26 mouse cellular contexts compared by ENCODE assay signal in genomic region chr11:3578050-3578725, GRCm38 (mm10). TPM values are rescaled to one million over a fixed set of nuclear protein-coding genes. Genes with fewer than 3 reads are reported as not detected.
DNase-seq lines count a peak whose midpoint lies in the region; ATAC-seq and TF ChIP-seq lines count a peak whose summit lies in the region.
"Had no signal": no experiment of that assay in that cellular context is flagged by ENCODE, and none has a peak within 500 bp of the region (broad histone marks: within the 10 kb centered on the region; RNA-seq: fewer than 3 reads in every experiment).

No protein-coding gene starts in this region.

- no peaks in the 10 kb centered on the region for H3K79me2 ChIP-seq in liver, adult 2 months (ENCODE audit: control insufficient read depth, insufficient read depth, low read length)

- H3K4me2 ChIP-seq in lung, embryonic 14.5 days, result no peak overlapping the region
- H3K4me2 ChIP-seq: embryonic facial prominence, embryonic 12.5 days; forebrain, embryonic 13.5 days; forebrain, embryonic 15.5 days had no signal

- H3K36me3 ChIP-seq in liver, adult 2 months (ENCODE audit: control insufficient read depth, insufficient read depth, low read length), result no peaks in the 10 kb centered on the region
- H3K36me3 ChIP-seq in lung, embryonic 14.5 days (ENCODE audit: insufficient read depth), result no peaks in the 10 kb centered on the region
- H3K36me3 ChIP-seq: embryonic facial prominence, embryonic 10.5 days; embryonic facial prominence, embryonic 12.5 days; forebrain, embryonic 15.5 days; G1E had no signal

- 80% methylated on average over 10 of the region's 10 CpGs for WGBS in liver, adult 2 months
- WGBS in lung, embryonic 14.5 days, result 71% methylated on average over 10 of the region's 10 CpGs

- TF ChIP-seq POLR2A in liver, adult 2 months (IDR thresholded peaks at IDR 0.05; ENCODE audit: extremely low read depth, insufficient read depth, low read length), result no peak

- ATAC-seq in lung, embryonic 14.5 days (ENCODE audit: insufficient read depth), result no peak
- ATAC-seq: activated CD4-positive, CD25-positive, alpha-beta regulatory T cell, adult 4 months; CD4-positive, CD25-positive, alpha-beta regulatory T cell, adult 4 months; forebrain, embryonic 13.5 days; forebrain, embryonic 15.5 days; Patski had no signal

- no peak for TF ChIP-seq CTCF in liver, adult 2 months (IDR thresholded peaks at IDR 0.05; ENCODE audit: low read depth, low read length)
- no peak for TF ChIP-seq CTCF in lung, embryonic 14.5 days (IDR thresholded peaks at IDR 0.05; ENCODE audit: low read depth)

- H3K9me3 ChIP-seq in lung, embryonic 14.5 days (ENCODE audit: low read depth, low read length), result no peaks in the 10 kb centered on the region
- H3K9me3 ChIP-seq: embryonic facial prominence, embryonic 10.5 days; embryonic facial prominence, embryonic 12.5 days; forebrain, embryonic 13.5 days; forebrain, embryonic 15.5 days; G1E had no signal

- peak; percentile 90 for DNase-seq in heart, adult 11 months
- DNase-seq in heart, postnatal 4 days, result no peak
- DNase-seq in liver, adult 2 months (ENCODE audit: extremely low read depth, low read depth, low spot score), result no peak
- no peak for DNase-seq in liver
- DNase-seq in lung, embryonic 14.5 days, result peak; percentile 23
- no peak for DNase-seq in lung, postnatal 36 days
- DNase-seq in R1 (ENCODE audit: low read depth, low spot score), result peak; percentile 85
- DNase-seq in ovary, postnatal 14 days (ENCODE audit: low spot score), result no peak
- DNase-seq: adrenal gland, adult 8-10 months; adrenal gland, postnatal 14 days; adrenal gland, postnatal 36 days; B cell, adult 2 months; cerebellum, adult 11-12 months; cerebellum, adult 2 months; cerebellum, adult 9-10 months; cerebellum, postnatal 10 days; cerebellum, postnatal 25 days had no signal

- H3K27ac ChIP-seq in liver, adult 2 months (replicated peaks; ENCODE audit: insufficient read depth, low read depth, low read length), result peak overlapping the region; percentile 1; the same call in 1 of the 2 replicates
- no peak overlapping the region for H3K27ac ChIP-seq in lung, embryonic 14.5 days (ENCODE audit: low read depth)
- H3K27ac ChIP-seq: embryonic facial prominence, embryonic 10.5 days; embryonic facial prominence, embryonic 12.5 days; forebrain, embryonic 13.5 days; forebrain, embryonic 15.5 days had no signal

- H3K4me1 ChIP-seq in liver, adult 2 months (ENCODE audit: control insufficient read depth, insufficient read depth, low read length), result peaks cover 6% of the 10 kb centered on the region
- peaks cover 22% of the 10 kb centered on the region for H3K4me1 ChIP-seq in lung, embryonic 14.5 days (ENCODE audit: insufficient read depth)
- H3K4me1 ChIP-seq: forebrain, embryonic 13.5 days; forebrain, embryonic 15.5 days had no signal

- no peak overlapping the region for H3K4me3 ChIP-seq in liver, adult 2 months (ENCODE audit: insufficient read depth, low read depth, low read length)
- no peak overlapping the region for H3K4me3 ChIP-seq in lung, embryonic 14.5 days (ENCODE audit: low read depth, low read length)
- H3K4me3 ChIP-seq: embryonic facial prominence, embryonic 10.5 days; embryonic facial prominence, embryonic 12.5 days; forebrain, embryonic 13.5 days; forebrain, embryonic 15.5 days had no signal

- H3K27me3 ChIP-seq in liver, adult 2 months (ENCODE audit: control insufficient read depth, insufficient read depth, low read length), result no peaks in the 10 kb centered on the region
- H3K27me3 ChIP-seq in lung, embryonic 14.5 days (ENCODE audit: insufficient read depth, low read length), result no peaks in the 10 kb centered on the region
- H3K27me3 ChIP-seq: CH12.LX; embryonic facial prominence, embryonic 12.5 days; forebrain, embryonic 13.5 days; forebrain, embryonic 15.5 days; Patski had no signal

- no peak overlapping the region for H3K9ac ChIP-seq in liver, adult 2 months (ENCODE audit: low read depth, low read length)
- H3K9ac ChIP-seq in lung, embryonic 14.5 days, result no peak overlapping the region
- H3K9ac ChIP-seq: embryonic facial prominence, embryonic 12.5 days; forebrain, embryonic 13.5 days; forebrain, embryonic 15.5 days had no signal

RNA-seq across cellular contexts. Expression of gene Smtn, which starts 37.8 kb away (rescaled TPM):
- total RNA-seq in heart, postnatal 4 days (2021), result 100 to 1,000 TPM; 188 to 190 TPM
- total RNA-seq in liver, adult 2 months (2014; rRNA removed), result 2.2 and 4.4 TPM in 2 replicates
- 2.8 and 2.9 TPM in 2 replicates for polyA plus RNA-seq in liver, adult 2 months (2012; rRNA removed)
- 103 and 108 TPM in 2 replicates for polyA plus RNA-seq in lung, embryonic 14.5 days (2014; fragmentation: Nextera tagmentation; extraction: Ambion mirVana)
- total RNA-seq: G1E had no signal
- polyA plus RNA-seq: G1E had no signal

Comparison
In these comparisons a context has a peak if more than half of its experiments do, and no peak if none do; other contexts are left out.
1. DNase-seq: peak in heart, adult 11 months (single experiment), lung, embryonic 14.5 days (single experiment) and R1 (single experiment); none in heart, postnatal 4 days (single experiment), liver, adult 2 months (single experiment), liver (single experiment), lung, postnatal 36 days (single experiment) and ovary, postnatal 14 days (single experiment).
2. RNA of gene Smtn, which starts 37.8 kb away (total RNA-seq): 188 to 190 TPM in heart, postnatal 4 days; 2.2 to 4.4 TPM in liver, adult 2 months; every median in the first group is over 10 times any median in the second.